Mouse (Mus musculus) brain, embryonic 18.5 days (tissue): ENCODE measurements at regions not wholly inside any gene's neighbourhood (a gene's known extent, or its start where the extent isn't known, plus 50 kb on each side); places are given as distances from the start of the nearest gene placed in this dataset.
"Not testable (repeated sequence)": the region's sequence is repeated elsewhere in the genome, so short reads cannot be mapped to it uniquely, and the experiment has no call there.

Source experiments
- DNase-seq: peaks from one replicate; pipeline ENCODE4 v3.0.0-alpha.2; 2012; ENCODE audit warnings: low read depth, low spot score

- no peak for DNase-seq
These were observed 345.9 kb upstream of the Atp10a start for GRCm38 (mm10) chr7:58310096-58310495.

- no peak for DNase-seq
These were observed 333.6 kb upstream of the Atp10a start for GRCm38 (mm10) chr7:58322381-58322780.

GRCm38 (mm10) chr7:58367384-58367783 is 288.6 kb upstream of the Atp10a start:
- no peak for DNase-seq

GRCm38 (mm10) chr7:58383401-58383800 is 272.6 kb upstream of the Atp10a start:
- no peak for DNase-seq

GRCm38 (mm10) chr7:58388326-58388725 is 267.6 kb upstream of the Atp10a start:
- DNase-seq, result no peak

- no peak for DNase-seq
These were observed 263.4 kb upstream of the Atp10a start for GRCm38 (mm10) chr7:58392391-58393115.

- no peak for DNase-seq
These were observed 258.0 kb upstream of the Atp10a start for GRCm38 (mm10) chr7:58397992-58398391.

- DNase-seq, result no peak
These were observed 257.3 kb upstream of the Atp10a start for GRCm38 (mm10) chr7:58398558-58399144.

- DNase-seq, result peak; percentile 94
These were observed 256.8 kb upstream of the Atp10a start for GRCm38 (mm10) chr7:58399145-58399604.

GRCm38 (mm10) chr7:58399651-58400050 is 256.3 kb upstream of the Atp10a start:
- DNase-seq, result no peak

GRCm38 (mm10) chr7:58400594-58400993 is 255.4 kb upstream of the Atp10a start:
- DNase-seq, result no peak

- DNase-seq, result no peak
These were observed 218.9 kb upstream of the Atp10a start for GRCm38 (mm10) chr7:58436888-58437625.

GRCm38 (mm10) chr7:58442535-58443184 is 213.3 kb upstream of the Atp10a start:
- DNase-seq, result no peak

- DNase-seq, result no peak
These were observed 212.7 kb upstream of the Atp10a start for GRCm38 (mm10) chr7:58443297-58443696.

- no peak for DNase-seq
These were observed 210.2 kb upstream of the Atp10a start for GRCm38 (mm10) chr7:58445781-58446180.

GRCm38 (mm10) chr7:58446261-58446660 is 209.7 kb upstream of the Atp10a start:
- no peak for DNase-seq

- DNase-seq, result no peak
These were observed 207.2 kb upstream of the Atp10a start for GRCm38 (mm10) chr7:58448727-58449126.

- DNase-seq, result no peak
These were observed 204.0 kb upstream of the Atp10a start for GRCm38 (mm10) chr7:58451981-58452380.

GRCm38 (mm10) chr7:58458146-58458545 is 197.8 kb upstream of the Atp10a start:
- DNase-seq, result not testable (repeated sequence)

- DNase-seq, result no peak
These were observed 195.0 kb upstream of the Atp10a start for GRCm38 (mm10) chr7:58460939-58461338.

- DNase-seq, result no peak
These were observed 182.8 kb upstream of the Atp10a start for GRCm38 (mm10) chr7:58473150-58473549.

- DNase-seq, result no peak
These were observed 180.8 kb upstream of the Atp10a start for GRCm38 (mm10) chr7:58475139-58475538.
